Mouse (Mus musculus) layer of hippocampus, postnatal 36 days (tissue): ENCODE measurements around the gene Otog. TPM values are rescaled to one million over a fixed set of nuclear protein-coding genes. Genes with fewer than 3 reads are reported as not detected.

Experiments used
- DNase-seq, 2 experiments: peaks; one replicate each; pipeline ENCODE4 v3.0.0; 2022
- total RNA-seq, 2 experiments: library from RNA; stranded (reverse); gene quantifications; 2 replicates each; pipeline ENCODE4 v1.2.3; 2021

The Otog gene
- total RNA-seq, 2 experiments from 2014 or later = 0.12 to 0.23 TPM

- DNase-seq = no peak
Measured at GRCm38 (mm10) chr7:46283681-46284080, 42.9 kb downstream of the Otog start.

GRCm38 (mm10) chr7:46285161-46285839 lies 44.5 kb downstream of the Otog start:
- no peak for DNase-seq

DNA sequence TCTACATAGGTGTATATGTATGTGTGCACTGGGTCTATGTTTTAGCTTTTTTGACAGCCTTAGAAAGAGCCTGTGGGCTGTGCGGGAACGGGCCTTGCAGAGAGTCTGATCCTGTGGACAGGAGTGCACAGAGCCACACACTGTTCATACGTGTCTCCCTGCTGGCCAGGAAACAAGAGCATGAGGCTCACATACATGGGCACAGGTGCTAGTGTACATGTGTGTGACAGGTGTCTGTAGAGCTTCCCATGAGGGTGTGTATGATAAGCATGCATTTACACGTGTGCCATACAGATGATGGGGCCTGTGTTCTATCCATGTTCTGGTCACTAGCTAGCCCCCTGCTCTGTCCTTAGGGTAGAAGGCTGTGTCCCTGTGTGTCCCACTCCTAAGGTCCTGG lies 45.6 kb downstream of the Otog start:
- DNase-seq = no peak

- DNase-seq = no peak
Measured at GRCm38 (mm10) chr7:46287051-46287450, 46.3 kb downstream of the Otog start.

DNA sequence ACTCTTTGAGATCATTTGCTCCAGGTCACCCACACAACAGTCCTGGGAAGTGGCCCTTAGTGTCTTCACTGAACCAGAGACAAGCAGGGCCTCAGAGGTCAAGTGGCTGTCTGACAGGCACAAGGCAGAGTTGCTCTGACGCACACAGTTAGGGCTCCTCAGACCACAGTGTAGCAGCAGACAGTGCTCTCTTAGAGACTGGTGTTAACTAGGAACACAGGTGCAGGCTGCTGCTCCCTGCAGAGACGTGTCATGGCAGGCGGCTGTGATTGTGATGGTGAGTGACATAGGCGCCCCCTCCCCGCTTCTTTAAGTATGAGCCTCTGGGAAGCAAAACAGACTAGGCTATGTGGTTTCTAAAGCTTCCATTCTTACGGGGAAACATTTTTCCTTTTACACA lies 55.5 kb downstream of the Otog start:
- DNase-seq = no peak

GRCm38 (mm10) chr7:46301031-46301632 lies 60.3 kb downstream of the Otog start:
- no peak for DNase-seq

DNA sequence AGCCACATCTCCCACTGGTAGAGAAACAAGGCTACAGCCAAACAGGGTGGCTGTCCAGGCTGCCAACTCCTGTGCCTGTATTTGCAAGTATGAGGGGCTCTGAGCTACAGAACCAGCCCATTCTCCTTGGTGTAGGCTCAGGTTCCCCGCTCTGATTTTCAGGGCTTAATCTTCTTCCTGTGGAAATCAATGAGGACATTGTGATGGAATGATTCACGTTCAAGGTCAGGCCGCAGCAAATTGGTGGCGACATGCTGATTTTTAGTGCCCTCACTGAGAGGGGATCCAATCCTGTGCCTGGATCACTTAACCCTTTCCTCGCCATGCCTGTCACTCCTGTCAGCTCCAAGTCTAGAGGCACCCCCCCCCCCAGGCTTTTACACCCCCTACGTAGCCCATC lies 72.7 kb downstream of the Otog start:
- DNase-seq = no peak

DNA sequence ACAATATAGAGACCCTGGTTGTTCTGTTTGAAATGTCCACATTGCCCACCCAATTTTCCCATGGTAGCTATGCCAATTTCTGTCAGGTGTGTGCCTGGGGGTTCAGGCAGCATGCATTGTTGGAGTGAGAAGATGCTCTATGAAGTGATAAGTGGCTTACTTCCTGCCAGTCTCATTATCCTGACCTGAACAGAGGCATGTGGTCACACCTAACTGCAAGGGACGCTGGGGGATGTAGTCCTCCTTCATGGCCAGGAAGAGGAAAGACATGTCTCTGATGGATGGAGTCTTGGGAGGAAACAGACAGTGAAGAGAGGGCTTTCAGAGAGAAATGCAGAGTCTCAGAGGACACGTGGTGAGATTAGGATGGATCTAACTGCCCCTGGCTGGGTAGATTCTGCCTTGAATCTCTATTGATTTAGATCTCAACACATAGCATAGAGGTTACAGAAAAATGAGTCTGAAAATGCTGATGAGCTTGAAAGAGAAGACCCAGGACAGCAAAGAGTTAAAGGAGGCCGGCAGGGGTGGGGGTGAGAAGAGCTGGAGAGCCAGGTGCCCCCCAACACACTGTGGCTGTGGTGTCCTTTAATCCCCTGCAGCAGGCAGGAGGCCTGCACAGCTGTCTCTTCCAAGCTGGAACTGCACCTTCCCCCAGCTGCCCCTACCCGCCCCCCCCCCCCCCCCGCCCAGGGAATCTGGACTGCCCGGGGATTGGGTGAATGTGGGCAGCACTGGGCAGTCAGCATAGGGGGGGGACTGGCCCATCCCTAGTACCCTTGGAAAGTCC lies 73.6 kb downstream of the Otog start:
- DNase-seq = no peak

- no peak for DNase-seq
Measured at GRCm38 (mm10) chr7:46315692-46316091, 74.9 kb downstream of the Otog start.

- no peak for DNase-seq
Measured at GRCm38 (mm10) chr7:46316948-46317347, 76.2 kb downstream of the Otog start.

GRCm38 (mm10) chr7:46321242-46321641 lies 80.5 kb downstream of the Otog start:
- DNase-seq = no peak

DNA sequence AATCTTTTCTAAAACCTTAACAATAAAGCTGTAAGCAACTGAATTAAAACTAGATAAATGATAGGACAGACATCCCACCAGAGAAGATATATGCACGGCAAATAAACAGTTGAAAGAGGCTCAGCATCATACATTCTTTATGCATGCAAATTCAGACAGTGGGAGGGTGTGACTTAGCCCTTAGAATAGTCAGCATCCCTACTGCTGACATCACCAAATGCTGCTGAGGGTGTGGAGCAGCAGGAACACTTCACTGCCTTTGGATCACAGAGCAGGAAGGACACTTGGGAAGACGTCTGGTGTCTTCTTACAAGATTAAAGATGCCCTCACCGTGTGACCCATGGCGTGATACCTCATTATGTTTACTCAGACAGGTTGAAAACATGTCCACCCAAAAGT lies 87.1 kb downstream of the Otog start:
- no peak for DNase-seq

GRCm38 (mm10) chr7:46337397-46337796 lies 96.6 kb downstream of the Otog start:
- DNase-seq = no peak

DNA sequence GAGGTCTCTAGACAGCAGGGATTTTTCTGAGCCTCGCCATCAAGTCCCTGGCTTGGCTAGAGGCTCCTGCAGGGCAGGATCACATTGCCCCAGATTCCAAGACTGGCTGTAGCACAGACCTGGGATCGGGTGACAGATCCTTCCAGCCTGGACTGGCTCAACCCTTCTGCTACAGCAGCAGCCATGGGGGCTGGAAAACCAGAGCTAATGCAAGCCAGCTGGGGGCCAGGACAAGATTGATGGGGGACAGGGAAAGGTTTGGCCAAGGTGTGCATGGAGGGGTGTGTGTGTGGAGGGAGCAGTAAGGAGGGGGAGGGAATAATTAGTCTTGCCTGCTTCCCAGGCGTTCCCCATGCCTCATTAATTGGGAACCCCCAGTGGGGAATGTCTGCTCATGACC lies 99.0 kb downstream of the Otog start:
- DNase-seq = no peak

DNA sequence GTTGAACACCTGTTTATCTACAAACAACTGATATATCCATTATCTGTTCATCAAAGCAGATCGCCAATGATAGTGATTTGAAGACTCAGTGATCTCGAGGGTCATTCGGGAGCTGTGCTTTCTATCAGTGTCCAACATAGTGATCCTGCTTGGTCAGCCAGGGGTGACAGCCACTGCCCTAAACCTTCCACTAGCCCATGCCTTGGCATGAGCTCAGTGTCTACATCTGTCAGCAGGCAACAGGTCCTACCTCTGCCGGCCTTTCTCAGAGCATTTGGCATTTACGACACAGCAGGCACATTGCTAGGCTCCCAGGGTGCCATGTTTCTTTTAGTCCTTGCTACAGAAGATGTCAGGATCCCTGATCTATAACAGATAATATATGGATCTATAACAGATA lies 99.5 kb downstream of the Otog start:
- DNase-seq = no peak

- no peak for DNase-seq
Measured at GRCm38 (mm10) chr7:46341471-46341870, 100.7 kb downstream of the Otog start.

DNA sequence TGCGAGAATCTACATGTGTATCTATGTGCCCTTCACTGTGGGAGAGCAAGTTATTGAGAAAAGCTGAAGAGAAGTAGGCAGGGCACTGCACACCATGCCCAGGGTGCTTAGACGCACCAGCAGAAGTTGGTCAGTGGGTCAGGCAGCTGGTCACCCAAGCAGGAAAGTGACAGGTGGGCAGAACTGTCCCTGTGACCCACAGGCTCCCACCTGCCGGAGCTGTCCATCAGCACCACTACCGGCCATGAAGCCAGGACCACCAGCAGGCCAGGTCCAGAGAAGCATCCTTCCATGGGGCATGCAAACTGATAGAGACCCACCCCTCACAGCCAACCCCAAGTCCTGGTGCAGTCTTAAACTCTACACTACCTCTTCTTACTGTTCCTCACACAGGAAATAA lies 106.9 kb downstream of the Otog start:
- DNase-seq = no peak

GRCm38 (mm10) chr7:46348813-46349212 lies 108.0 kb downstream of the Otog start:
- no peak for DNase-seq

DNA sequence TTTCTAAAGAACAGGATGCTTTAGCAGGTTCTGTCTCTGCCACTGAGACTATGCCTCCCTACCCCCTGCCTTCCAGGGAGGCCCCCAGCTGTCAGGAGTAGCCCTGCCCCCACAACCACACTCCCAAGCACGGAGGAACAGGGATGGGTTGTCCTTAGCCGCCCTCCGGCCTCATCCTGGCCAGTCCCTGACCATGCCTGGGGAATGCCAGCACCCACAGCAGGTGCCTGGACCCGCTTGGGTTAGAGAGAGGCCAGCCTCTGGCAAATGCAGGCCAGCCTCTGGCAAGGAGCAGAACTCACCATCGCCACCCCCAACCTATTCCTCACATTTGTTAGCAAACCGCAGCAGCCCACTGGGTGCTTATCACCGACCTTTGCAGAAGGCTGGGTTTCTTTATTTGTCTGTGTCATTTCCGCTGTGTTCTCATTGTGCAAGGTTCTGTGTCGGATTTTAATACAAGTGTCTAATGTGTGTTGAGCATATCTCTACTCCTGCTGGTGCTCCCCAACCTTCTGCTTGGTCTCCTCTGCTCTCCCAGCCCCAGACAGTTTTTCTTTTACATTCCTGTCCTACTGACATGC lies 109.4 kb downstream of the Otog start:
- no peak for DNase-seq

GRCm38 (mm10) chr7:46352748-46353147 lies 112.0 kb downstream of the Otog start:
- no peak for DNase-seq

DNA sequence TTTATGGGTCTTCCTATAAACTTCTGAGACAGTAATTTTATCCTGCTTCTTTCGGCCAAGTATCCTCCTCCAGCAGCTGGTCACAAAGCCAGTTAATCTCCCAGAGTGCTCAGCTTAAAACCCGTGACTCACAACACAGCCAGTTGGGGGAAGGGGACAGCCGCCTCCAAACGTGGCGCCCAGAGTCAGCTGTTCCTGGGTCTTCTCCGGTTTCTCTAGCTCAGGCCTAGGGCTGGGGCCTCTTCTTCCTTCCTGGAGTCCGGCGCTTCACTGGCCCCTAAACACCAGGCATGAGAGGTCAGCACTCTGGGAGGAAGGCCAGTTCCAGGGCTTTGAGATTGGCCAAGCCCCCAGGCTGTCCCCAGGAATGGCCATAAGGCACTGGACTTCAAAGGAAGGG lies 112.4 kb downstream of the Otog start:
- no peak for DNase-seq

- DNase-seq = no peak
Measured at GRCm38 (mm10) chr7:46353875-46354274, 113.1 kb downstream of the Otog start.
